Mouse (Mus musculus) small intestine, adult 2 months (tissue): ENCODE results near the gene Adam15.

Experiments
- CTCF ChIP-seq: fragments of 200-500 bp; IDR thresholded peaks from 2 replicates; pipeline ENCODE4 v1.5.1; 2012; ENCODE audit warnings: low read depth, mild to moderate bottlenecking, control low read depth, inconsistent platforms, low read length, moderate library complexity, mixed read lengths; ENCODE audit not compliant: insufficient replicate concordance, insufficient read length; ENCODE audit errors: extremely low read depth
- POLR2A ChIP-seq: fragments of 200-500 bp; IDR thresholded peaks from 2 replicates; pipeline ENCODE4 v1.6.1; 2012; ENCODE audit warnings: low read depth, mild to moderate bottlenecking, control low read depth, inconsistent platforms, low read length, moderate library complexity

GRCm38 (mm10) chr3:89394006-89394893 is 44.5 kb upstream of the Adam15 start, which contains the start of gene Zbtb7b:
- TF ChIP-seq POLR2A (no peak; the same call in 1 of the 2 replicates), CTCF (peak; percentile 35; the same call in 1 of the 2 replicates)
